Mouse (Mus musculus) embryonic facial prominence, embryonic 13.5 days (tissue): ENCODE results near the gene Gm26620. TPM values are rescaled to one million over a fixed set of nuclear protein-coding genes. Genes with fewer than 3 reads are reported as not detected.
A peak's percentile ranks its signal among the peaks of the same experiment; 100 is the strongest.

ENCODE experiments used
- ATAC-seq: fragments of 200-750 bp; cut with Nextera tagmentation; 2 replicates; pipeline ENCODE4 v1.8.0; 2017; ENCODE audit warnings: low read depth; ENCODE audit not compliant: insufficient number of reproducible peaks, insufficient read depth, low FRiP score, low TSS enrichment
- H3K27ac ChIP-seq: fragments of 300-500 bp; sonication (generic); 2 replicates; pipeline ENCODE4 v1.5.1; 2015; ENCODE audit warnings: moderate library complexity, mild to moderate bottlenecking, inconsistent platforms
- H3K27me3 ChIP-seq: fragments of 300-500 bp; sonication (generic); 2 replicates; pipeline ENCODE4 v1.6.1; 2015; ENCODE audit warnings: mild to moderate bottlenecking, inconsistent platforms
- H3K36me3 ChIP-seq: fragments of 300-500 bp; sonication (generic); 2 replicates; pipeline ENCODE4 v1.6.1; 2015; ENCODE audit warnings: mild to moderate bottlenecking, inconsistent platforms
- H3K4me1 ChIP-seq: fragments of 300-500 bp; sonication (generic); 2 replicates; pipeline ENCODE4 v1.6.1; 2015; ENCODE audit warnings: inconsistent platforms
- H3K4me2 ChIP-seq: fragments of 300-500 bp; sonication (generic); 2 replicates; pipeline ENCODE4 v1.6.1; 2015; ENCODE audit warnings: moderate library complexity, mild to moderate bottlenecking, inconsistent platforms
- H3K4me3 ChIP-seq: fragments of 300-500 bp; sonication (generic); 2 replicates; pipeline ENCODE4 v1.5.1; 2015; ENCODE audit warnings: mild to moderate bottlenecking, inconsistent platforms
- H3K9ac ChIP-seq: fragments of 300-500 bp; sonication (generic); 2 replicates; pipeline ENCODE4 v1.6.1; 2015; ENCODE audit warnings: mild to moderate bottlenecking, inconsistent platforms
- H3K9me3 ChIP-seq: fragments of 300-500 bp; sonication (generic); 2 replicates; pipeline ENCODE4 v1.6.1; 2016; ENCODE audit warnings: inconsistent platforms
- WGBS: fragments of 180-500 bp; shearing (Covaris S2); methylation state at CpG from one replicate; pipeline ENCODE4 v1.1.7; 2015; ENCODE audit warnings: mixed read lengths; 5-methylcytosine and 5-hydroxymethylcytosine counted together
- polyA plus RNA-seq: library from polyadenylated mRNA; unstranded; fragments of >200 nt; fragmentation: Nextera tagmentation; extraction: Ambion mirVana; gene quantifications from 2 replicates; pipeline ENCODE4 v1.2.1, GENCODE M21; 2015

Gm26620 gene
- polyA plus RNA-seq, 1 experiment from 2014 or later: 0.42 TPM

DNA sequence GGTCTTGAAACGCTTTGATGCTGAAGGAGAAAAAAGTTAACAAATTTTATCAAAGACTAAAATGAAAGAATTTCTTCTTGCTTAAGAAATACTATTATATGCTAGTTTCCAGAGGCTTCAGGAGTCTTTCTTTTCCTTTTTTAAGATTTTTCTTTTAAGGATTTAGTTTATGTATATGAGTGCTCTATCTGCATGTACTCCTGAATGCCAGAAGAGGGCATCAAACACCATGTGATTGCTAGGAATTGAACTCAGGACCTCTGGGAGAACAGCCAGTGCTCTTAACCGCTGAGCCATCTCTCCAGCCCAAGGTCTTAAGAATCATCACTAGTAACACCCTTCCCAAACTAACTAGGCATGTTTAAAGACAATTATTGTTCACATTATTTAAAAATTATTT is 12.9 kb upstream of the Gm26620 start:
- Histone ChIP-seq H3K27me3 (no peaks in the 10 kb centered on the region), H3K4me2 (no peak overlapping the region), H3K4me1 (peaks cover under 1% of the 10 kb centered on the region), H3K4me3 (no peak overlapping the region), H3K9me3 (no peaks in the 10 kb centered on the region), H3K36me3 (peaks cover 38% of the 10 kb centered on the region), H3K27ac (no peak overlapping the region), H3K9ac (no peak overlapping the region)
- no peak for ATAC-seq
- WGBS: 95% methylated on average over 2 of the region's 2 CpGs

GRCm38 (mm10) chr1:170875676-170876075 is 9.2 kb upstream of the Gm26620 start:
- no peak for ATAC-seq
- Histone ChIP-seq H3K4me3 (no peak overlapping the region), H3K27me3 (no peaks in the 10 kb centered on the region), H3K4me2 (no peak overlapping the region), H3K4me1 (no peaks in the 10 kb centered on the region), H3K9ac (no peak overlapping the region), H3K27ac (no peak overlapping the region), H3K9me3 (no peaks in the 10 kb centered on the region), H3K36me3 (peaks cover 58% of the 10 kb centered on the region)
- WGBS: 90% methylated on average over 3 of the region's 3 CpGs

- no peak for ATAC-seq
- no peak overlapping the region for H3K4me2 ChIP-seq
- no peaks in the 10 kb centered on the region for H3K9me3 ChIP-seq
- H3K36me3 ChIP-seq: peaks cover 68% of the 10 kb centered on the region
- H3K9ac ChIP-seq: no peak overlapping the region
- H3K27ac ChIP-seq: no peak overlapping the region
- H3K4me3 ChIP-seq: no peak overlapping the region
- no peaks in the 10 kb centered on the region for H3K4me1 ChIP-seq
- no peaks in the 10 kb centered on the region for H3K27me3 ChIP-seq
- WGBS: 92% methylated on average over 5 of the region's 5 CpGs
Measured at GRCm38 (mm10) chr1:170876906-170877305, 8.0 kb upstream of the Gm26620 start.

- Histone ChIP-seq H3K9me3 (no peaks in the 10 kb centered on the region), H3K27ac (no peak overlapping the region), H3K9ac (0 out of 2 replicates have a peak overlapping the region, but pooled peaks have one; percentile 28), H3K27me3 (no peaks in the 10 kb centered on the region), H3K4me3 (no peak overlapping the region), H3K4me1 (peaks cover 18% of the 10 kb centered on the region), H3K4me2 (no peak overlapping the region), H3K36me3 (peaks cover 26% of the 10 kb centered on the region)
- ATAC-seq: no peak
- 84% methylated on average over 5 of the region's 5 CpGs for WGBS
Measured at GRCm38 (mm10) chr1:170882915-170883485, 1.9 kb upstream of the Gm26620 start.

- 16% methylated on average over 8 of the region's 8 CpGs for WGBS
- Histone ChIP-seq H3K4me3 (peak overlapping the region; percentile 94), H3K9me3 (no peaks in the 10 kb centered on the region), H3K4me2 (peak overlapping the region; percentile 82), H3K4me1 (peaks cover 18% of the 10 kb centered on the region), H3K9ac (peak overlapping the region; percentile 96), H3K36me3 (peaks cover 21% of the 10 kb centered on the region), H3K27ac (no peak overlapping the region), H3K27me3 (no peaks in the 10 kb centered on the region)
- ATAC-seq: 0 out of 2 replicates have a peak, but pooled peaks have one; percentile 29
Measured at GRCm38 (mm10) chr1:170884390-170884789, 475 bp upstream of the Gm26620 start.

- ATAC-seq: no peak
Measured at GRCm38 (mm10) chr1:170886044-170886458, 1.2 kb downstream of the Gm26620 start.

GRCm38 (mm10) chr1:170889310-170889709 is 4.4 kb downstream of the Gm26620 start:
- no peaks in the 10 kb centered on the region for H3K9me3 ChIP-seq
- no peaks in the 10 kb centered on the region for H3K36me3 ChIP-seq
- no peak overlapping the region for H3K4me3 ChIP-seq
- ATAC-seq: no peak
- H3K4me2 ChIP-seq: no peak overlapping the region
- H3K27ac ChIP-seq: no peak overlapping the region
- H3K27me3 ChIP-seq: no peaks in the 10 kb centered on the region
- H3K9ac ChIP-seq: no peak overlapping the region
- H3K4me1 ChIP-seq: peaks cover 3% of the 10 kb centered on the region; the same call in 1 of the 2 replicates
- WGBS: 57% methylated on average over 4 of the region's 4 CpGs

More at GRCm38 (mm10) chr1:170886044-170886458, 1.2 kb downstream of the Gm26620 start:
- no peak overlapping the region for H3K4me3 ChIP-seq
- H3K36me3 ChIP-seq: peaks cover 7% of the 10 kb centered on the region
- no peak overlapping the region for H3K4me2 ChIP-seq
- no peak overlapping the region for H3K27ac ChIP-seq
- H3K9me3 ChIP-seq: no peaks in the 10 kb centered on the region
- WGBS: 48% methylated on average over 6 of the region's 6 CpGs
- no peak overlapping the region for H3K9ac ChIP-seq
- H3K4me1 ChIP-seq: peaks cover 18% of the 10 kb centered on the region
- no peaks in the 10 kb centered on the region for H3K27me3 ChIP-seq

GRCm38 (mm10) chr1:170891646-170892045 is 6.8 kb downstream of the Gm26620 start:
- H3K27me3 ChIP-seq: 0 out of 2 replicates have a peak, but pooled peaks cover 2% of the 10 kb centered on the region
- no peaks in the 10 kb centered on the region for H3K4me1 ChIP-seq
- H3K4me3 ChIP-seq: no peak overlapping the region
- no peaks in the 10 kb centered on the region for H3K36me3 ChIP-seq
- H3K9me3 ChIP-seq: no peaks in the 10 kb centered on the region
- no peak overlapping the region for H3K4me2 ChIP-seq
- H3K27ac ChIP-seq: no peak overlapping the region
- ATAC-seq: no peak
- H3K9ac ChIP-seq: no peak overlapping the region
- WGBS: 44% methylated on average over 2 of the region's 2 CpGs

- Histone ChIP-seq H3K9ac (no peak overlapping the region), H3K4me2 (no peak overlapping the region), H3K9me3 (no peaks in the 10 kb centered on the region), H3K27me3 (0 out of 2 replicates have a peak, but pooled peaks cover 2% of the 10 kb centered on the region), H3K27ac (no peak overlapping the region), H3K36me3 (no peaks in the 10 kb centered on the region), H3K4me1 (no peaks in the 10 kb centered on the region), H3K4me3 (no peak overlapping the region)
- 70% methylated on average over 1 of the region's 1 CpGs for WGBS
- no peak for ATAC-seq
Measured at GRCm38 (mm10) chr1:170892279-170892678, 7.4 kb downstream of the Gm26620 start.

GRCm38 (mm10) chr1:170894603-170895602 is 10.0 kb downstream of the Gm26620 start:
- ATAC-seq: no peak
- Histone ChIP-seq H3K27ac (no peak overlapping the region), H3K9ac (no peak overlapping the region), H3K9me3 (no peaks in the 10 kb centered on the region), H3K27me3 (peaks cover 21% of the 10 kb centered on the region), H3K4me1 (no peaks in the 10 kb centered on the region), H3K4me3 (no peak overlapping the region), H3K36me3 (no peaks in the 10 kb centered on the region), H3K4me2 (no peak overlapping the region)
- 61% methylated on average over 9 of the region's 9 CpGs for WGBS

DNA sequence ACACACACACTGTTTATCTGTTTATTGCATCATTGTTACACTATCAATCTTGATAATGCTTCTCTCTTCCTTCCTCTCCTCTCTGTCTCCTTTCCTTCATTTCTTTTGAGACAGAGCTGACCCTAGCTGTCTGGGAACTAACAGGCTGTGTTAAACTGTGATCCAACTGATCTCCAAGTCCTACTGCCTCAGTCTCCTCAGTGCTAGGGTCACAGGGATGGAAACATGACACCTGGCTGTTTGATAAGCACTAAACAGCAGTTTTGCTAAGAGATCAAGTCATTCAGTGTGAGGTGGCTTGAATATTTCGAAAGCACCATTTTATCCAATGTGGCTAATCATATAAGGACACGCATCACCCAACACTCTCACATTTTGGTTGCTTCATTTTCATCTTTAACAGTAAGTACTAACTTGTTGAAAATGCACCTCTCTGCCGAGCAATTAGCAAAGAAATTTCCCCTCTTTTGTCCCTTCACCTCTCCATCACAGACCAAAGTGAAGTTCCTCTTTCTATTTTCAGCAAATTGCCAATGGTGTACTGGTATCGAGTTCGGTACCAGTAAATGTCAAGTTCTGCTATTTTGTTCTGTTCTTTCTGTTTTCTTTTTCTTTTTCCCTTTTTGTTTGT is 11.9 kb downstream of the Gm26620 start:
- WGBS: 81% methylated on average over 5 of the region's 5 CpGs
- H3K36me3 ChIP-seq: no peaks in the 10 kb centered on the region
- H3K4me1 ChIP-seq: no peaks in the 10 kb centered on the region
- peaks cover 23% of the 10 kb centered on the region for H3K27me3 ChIP-seq
- no peak overlapping the region for H3K9ac ChIP-seq
- ATAC-seq: no peak
- no peak overlapping the region for H3K4me3 ChIP-seq
- H3K27ac ChIP-seq: no peak overlapping the region
- no peaks in the 10 kb centered on the region for H3K9me3 ChIP-seq
- H3K4me2 ChIP-seq: no peak overlapping the region
